Mouse (Mus musculus) liver, postnatal 0 days (tissue): ENCODE results near the gene Caln1.

Experiments
- CTCF ChIP-seq: sonication (generic); IDR thresholded peaks from 2 replicates; pipeline ENCODE4 v1.5.1; 2016; ENCODE audit warnings: antibody characterized with exemption, low read depth
- EP300 ChIP-seq: IDR thresholded peaks from 2 replicates; pipeline ENCODE4 v1.6.1; 2016; ENCODE audit warnings: antibody characterized with exemption, low read depth, mild to moderate bottlenecking

DNA sequence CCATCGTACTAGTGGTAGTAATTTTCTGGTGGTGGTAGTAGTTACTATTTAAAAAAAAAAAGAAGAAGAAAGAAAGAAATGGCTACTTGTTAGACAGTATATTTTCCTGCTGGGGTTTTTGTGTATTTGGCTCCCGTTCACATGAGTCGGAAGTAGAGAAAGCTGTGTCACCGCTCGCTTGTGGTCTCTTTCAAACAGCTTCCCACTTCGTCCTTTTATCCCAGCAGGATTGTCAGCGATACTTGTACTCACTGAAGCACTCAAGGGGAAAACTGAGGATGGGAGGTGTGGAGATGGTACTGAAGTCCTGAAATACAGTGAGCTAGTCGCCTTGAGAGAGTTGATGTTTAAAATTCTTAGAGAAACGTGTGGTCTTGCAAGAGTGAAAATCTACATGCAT is 40.9 kb upstream of the Caln1 start:
- TF ChIP-seq CTCF: no peak
- no peak for TF ChIP-seq EP300
